Mouse (Mus musculus): ENCODE measurements at regions not wholly inside any gene's neighbourhood (a gene's known extent, or its start where the extent isn't known, plus 50 kb on each side); places are given as distances from the start of the nearest gene placed in this dataset.

DNA sequence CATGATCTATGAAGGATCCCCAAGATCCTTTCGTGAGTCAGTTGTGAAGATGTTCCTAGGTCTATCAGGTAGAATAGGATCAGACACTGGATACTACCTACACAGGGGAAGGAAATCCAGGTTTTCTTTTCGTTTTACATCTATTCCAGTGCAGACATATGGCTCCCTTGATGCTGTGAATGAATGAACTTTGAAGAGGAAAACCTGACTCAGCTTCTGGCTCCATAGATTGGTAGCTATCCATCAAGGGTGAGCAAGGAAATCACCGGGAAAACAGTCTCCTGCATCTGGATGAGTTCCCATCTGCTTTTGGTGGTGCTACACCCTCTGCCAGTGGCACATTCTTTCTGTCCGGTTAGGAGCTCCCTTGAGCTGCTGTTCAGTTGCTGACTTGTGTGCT lies 687.8 kb downstream of the Hs3st4 start:
- 0 out of 2 replicates have a peak, but pooled peaks cover 2% of the 10 kb centered on the region for H3K4me1 ChIP-seq (ENCODE audit: insufficient read depth)
- H3K27ac ChIP-seq (ENCODE audit: low read depth, low read length): no peak overlapping the region
- no peak overlapping the region for H3K9ac ChIP-seq
- WGBS: 77% methylated on average over 4 of the region's 4 CpGs
- no peaks in the 10 kb centered on the region for H3K36me3 ChIP-seq (ENCODE audit: insufficient read depth)
- ATAC-seq: no peak
- no peak overlapping the region for H3K4me3 ChIP-seq (ENCODE audit: low read depth, low read length)
- no peak overlapping the region for H3K4me2 ChIP-seq (ENCODE audit: low read depth)
- no peak for TF ChIP-seq CTCF (IDR thresholded peaks at IDR 0.05; ENCODE audit: low read depth)
- H3K9me3 ChIP-seq (ENCODE audit: low read length): no peaks in the 10 kb centered on the region
- no peak for DNase-seq
- H3K27me3 ChIP-seq (ENCODE audit: insufficient read depth, low read length): no peaks in the 10 kb centered on the region

DNA sequence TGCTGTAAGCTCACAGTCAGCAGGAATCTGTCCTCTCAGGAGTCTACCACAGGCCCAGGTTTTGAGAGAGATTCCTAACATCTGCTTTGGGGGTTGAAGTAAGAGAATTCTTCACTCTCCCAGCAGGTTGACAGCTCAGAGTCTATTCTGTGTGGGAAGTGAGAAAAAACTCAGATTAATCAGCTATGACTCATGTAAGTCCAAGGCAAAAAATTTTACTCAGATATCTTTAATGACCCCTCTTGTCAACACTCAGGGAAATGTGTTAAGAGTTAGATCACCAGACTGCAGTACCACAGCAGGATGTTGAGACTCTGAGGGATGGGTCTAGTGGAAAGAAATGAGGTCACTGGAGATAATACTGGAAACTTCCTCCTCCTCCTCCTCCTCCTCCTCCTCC lies 688.4 kb downstream of the Hs3st4 start:
- Histone ChIP-seq H3K27ac (ENCODE audit: low read depth, low read length) (no peak overlapping the region), H3K36me3 (ENCODE audit: insufficient read depth) (no peaks in the 10 kb centered on the region), H3K4me3 (ENCODE audit: low read depth, low read length) (no peak overlapping the region), H3K9me3 (ENCODE audit: low read length) (no peaks in the 10 kb centered on the region), H3K9ac (no peak overlapping the region), H3K4me1 (ENCODE audit: insufficient read depth) (0 out of 2 replicates have a peak, but pooled peaks cover 2% of the 10 kb centered on the region), H3K4me2 (ENCODE audit: low read depth) (no peak overlapping the region), H3K27me3 (ENCODE audit: insufficient read depth, low read length) (no peaks in the 10 kb centered on the region)
- DNase-seq (no peak), ATAC-seq (no peak)
- TF ChIP-seq CTCF (IDR thresholded peaks at IDR 0.05; ENCODE audit: low read depth): no peak

DNA sequence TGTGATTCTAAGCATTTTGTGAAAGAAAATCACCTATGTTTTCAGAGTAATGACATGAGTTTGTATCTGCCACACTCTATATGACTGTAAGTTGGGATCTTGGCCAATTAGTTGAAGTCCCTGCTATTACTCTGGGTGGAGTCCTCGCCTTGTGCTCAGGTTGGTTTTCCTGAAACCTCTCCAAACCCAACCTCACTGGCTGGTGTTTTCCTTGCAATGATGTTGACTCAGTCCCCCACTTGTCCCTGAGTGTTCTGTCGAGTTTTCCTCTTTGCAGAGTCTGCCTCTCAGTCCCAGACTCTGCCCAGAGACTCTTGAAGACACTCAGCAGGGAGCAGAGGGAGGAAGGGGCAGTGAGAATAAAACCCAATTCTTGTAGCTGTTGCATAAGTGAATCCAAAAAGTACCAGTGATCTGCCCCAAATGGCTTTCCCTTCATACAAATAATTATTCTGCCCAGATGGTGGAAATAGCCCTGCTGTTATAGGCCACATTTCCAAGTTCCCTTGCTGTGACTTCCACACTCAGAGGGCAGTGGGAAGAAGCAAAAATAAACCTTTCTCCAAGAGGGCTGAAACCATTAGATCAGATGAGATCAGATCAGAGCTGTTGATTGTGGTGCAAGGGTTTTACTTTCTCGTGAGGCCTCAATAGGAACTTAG lies 694.3 kb downstream of the Hs3st4 start:
- no peak overlapping the region for H3K9ac ChIP-seq
- no peaks in the 10 kb centered on the region for H3K27me3 ChIP-seq (ENCODE audit: insufficient read depth, low read length)
- DNase-seq (no peak), ATAC-seq (no peak)
- no peaks in the 10 kb centered on the region for H3K9me3 ChIP-seq (ENCODE audit: low read length)
- H3K27ac ChIP-seq (ENCODE audit: low read depth, low read length): no peak overlapping the region
- 54% methylated on average over 3 of the region's 3 CpGs for WGBS
- H3K4me3 ChIP-seq (ENCODE audit: low read depth, low read length): no peak overlapping the region
- H3K4me2 ChIP-seq (ENCODE audit: low read depth): no peak overlapping the region
- no peaks in the 10 kb centered on the region for H3K36me3 ChIP-seq (ENCODE audit: insufficient read depth)
- TF ChIP-seq CTCF (IDR thresholded peaks at IDR 0.05; ENCODE audit: low read depth): no peak
- H3K4me1 ChIP-seq (ENCODE audit: insufficient read depth): no peaks in the 10 kb centered on the region

DNA sequence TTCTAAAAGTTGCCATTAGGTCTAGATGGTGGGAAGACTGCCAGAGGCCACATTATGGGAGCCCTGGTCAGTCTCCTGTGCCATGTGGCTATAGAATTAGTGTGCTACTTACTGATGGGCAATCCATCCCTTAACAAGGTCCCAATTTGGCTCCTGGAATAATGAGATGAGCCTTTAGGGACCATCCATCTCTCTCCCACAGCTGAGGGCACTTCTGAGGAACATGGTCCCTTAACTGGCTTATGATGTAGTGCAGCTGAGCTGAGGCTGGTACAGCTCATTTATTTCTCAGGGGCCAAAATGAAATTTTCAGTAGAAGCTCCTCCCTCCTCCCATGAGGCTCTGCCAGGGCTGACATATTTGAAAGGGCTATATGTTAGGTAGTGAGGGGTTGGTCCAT lies 697.9 kb downstream of the Hs3st4 start:
- H3K36me3 ChIP-seq (ENCODE audit: insufficient read depth): no peaks in the 10 kb centered on the region
- no peak overlapping the region for H3K27ac ChIP-seq (ENCODE audit: low read depth, low read length)
- no peak overlapping the region for H3K4me3 ChIP-seq (ENCODE audit: low read depth, low read length)
- TF ChIP-seq CTCF (IDR thresholded peaks at IDR 0.05; ENCODE audit: low read depth): no peak
- DNase-seq: no peak
- no peak overlapping the region for H3K9ac ChIP-seq
- H3K4me2 ChIP-seq (ENCODE audit: low read depth): no peak overlapping the region
- H3K4me1 ChIP-seq (ENCODE audit: insufficient read depth): no peaks in the 10 kb centered on the region
- no peaks in the 10 kb centered on the region for H3K9me3 ChIP-seq (ENCODE audit: low read length)
- ATAC-seq: no peak
- no peaks in the 10 kb centered on the region for H3K27me3 ChIP-seq (ENCODE audit: insufficient read depth, low read length)

DNA sequence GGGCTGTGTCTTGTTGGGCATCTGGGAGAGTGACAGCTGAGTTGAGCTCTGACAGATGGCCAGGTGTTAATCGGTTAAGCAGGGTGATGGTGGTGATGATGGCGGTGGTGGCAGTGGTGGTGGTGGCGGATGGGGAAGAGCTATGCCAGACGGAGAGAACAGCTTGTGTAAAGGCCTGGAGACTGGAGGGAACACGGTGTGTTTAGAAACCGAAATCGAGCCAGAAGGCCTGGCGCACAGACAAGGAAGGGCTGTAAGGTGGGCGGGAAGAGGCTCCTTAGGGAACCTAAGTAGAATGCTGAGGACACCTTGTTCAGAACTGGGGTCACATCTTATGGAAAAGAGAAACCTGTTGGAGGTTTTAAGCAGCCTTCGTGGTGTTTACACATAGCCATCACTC lies 698.5 kb downstream of the Hs3st4 start:
- 67% methylated on average over 10 of the region's 10 CpGs for WGBS
- Histone ChIP-seq H3K4me3 (ENCODE audit: low read depth, low read length) (no peak overlapping the region), H3K27ac (ENCODE audit: low read depth, low read length) (no peak overlapping the region), H3K9ac (no peak overlapping the region), H3K4me2 (ENCODE audit: low read depth) (no peak overlapping the region), H3K27me3 (ENCODE audit: insufficient read depth, low read length) (no peaks in the 10 kb centered on the region), H3K4me1 (ENCODE audit: insufficient read depth) (no peaks in the 10 kb centered on the region), H3K36me3 (ENCODE audit: insufficient read depth) (no peaks in the 10 kb centered on the region), H3K9me3 (ENCODE audit: low read length) (no peaks in the 10 kb centered on the region)
- ATAC-seq: 0 out of 2 replicates have a peak, but pooled peaks have one; percentile 27
- DNase-seq: peak; percentile 69
- no peak for TF ChIP-seq CTCF (IDR thresholded peaks at IDR 0.05; ENCODE audit: low read depth)

DNA sequence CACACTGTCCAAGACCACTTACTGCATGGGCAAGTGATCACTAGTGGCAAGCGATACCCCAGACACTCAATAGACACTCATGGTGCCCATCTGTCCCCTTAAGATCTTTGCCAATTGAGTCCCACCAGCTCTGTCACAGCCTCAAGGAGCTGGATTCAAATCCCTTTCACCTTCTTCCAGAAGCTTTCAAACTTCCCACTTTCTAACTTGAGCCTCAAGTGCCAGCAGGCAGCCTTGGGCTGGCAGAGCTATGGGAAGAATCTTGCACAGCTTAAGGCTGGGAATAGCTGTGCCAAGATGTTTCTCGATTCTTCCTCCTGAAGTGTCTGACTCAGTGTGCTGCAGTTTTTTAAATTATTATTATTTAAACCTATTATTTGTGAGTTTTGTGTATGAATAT lies 699.2 kb downstream of the Hs3st4 start:
- H3K9ac ChIP-seq: no peak overlapping the region
- no peaks in the 10 kb centered on the region for H3K9me3 ChIP-seq (ENCODE audit: low read length)
- no peaks in the 10 kb centered on the region for H3K4me1 ChIP-seq (ENCODE audit: insufficient read depth)
- peak; percentile 72 for DNase-seq
- ATAC-seq: peak; percentile 25; the same call in 1 of the 2 replicates
- H3K4me2 ChIP-seq (ENCODE audit: low read depth): no peak overlapping the region
- WGBS: 69% methylated on average over 2 of the region's 2 CpGs
- H3K27ac ChIP-seq (ENCODE audit: low read depth, low read length): no peak overlapping the region
- H3K27me3 ChIP-seq (ENCODE audit: insufficient read depth, low read length): no peaks in the 10 kb centered on the region
- TF ChIP-seq CTCF (IDR thresholded peaks at IDR 0.05; ENCODE audit: low read depth): no peak
- H3K4me3 ChIP-seq (ENCODE audit: low read depth, low read length): no peak overlapping the region
- H3K36me3 ChIP-seq (ENCODE audit: insufficient read depth): no peaks in the 10 kb centered on the region

DNA sequence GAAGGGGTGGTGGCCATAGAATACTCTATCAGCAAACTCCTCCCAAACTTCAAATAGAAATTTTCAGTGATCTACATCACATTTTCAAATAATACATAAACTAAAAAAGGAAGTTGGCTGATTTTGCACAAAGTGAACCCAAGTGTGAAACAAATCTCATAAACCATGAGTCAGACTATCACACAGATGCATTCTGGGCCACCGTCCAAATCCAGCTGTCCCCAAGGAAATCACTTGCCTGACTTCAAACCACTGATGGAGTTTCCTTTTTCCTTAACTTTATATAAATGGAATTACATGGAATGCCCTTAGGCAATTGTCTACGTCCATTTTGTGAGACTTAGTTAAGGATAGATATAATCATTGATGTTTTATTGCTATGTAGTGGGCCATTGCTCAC lies 702.8 kb downstream of the Hs3st4 start:
- DNase-seq: no peak

More for the DNA sequence above, 702.8 kb downstream of the Hs3st4 start:
- H3K36me3 ChIP-seq (ENCODE audit: insufficient read depth): no peaks in the 10 kb centered on the region
- H3K27me3 ChIP-seq (ENCODE audit: insufficient read depth, low read length): no peaks in the 10 kb centered on the region
- H3K9ac ChIP-seq: no peak overlapping the region
- no peak overlapping the region for H3K4me2 ChIP-seq (ENCODE audit: low read depth)
- no peaks in the 10 kb centered on the region for H3K4me1 ChIP-seq (ENCODE audit: insufficient read depth)
- no peak for TF ChIP-seq CTCF (IDR thresholded peaks at IDR 0.05; ENCODE audit: low read depth)
- H3K9me3 ChIP-seq (ENCODE audit: low read length): no peaks in the 10 kb centered on the region
- H3K27ac ChIP-seq (ENCODE audit: low read depth, low read length): no peak overlapping the region
- no peak overlapping the region for H3K4me3 ChIP-seq (ENCODE audit: low read depth, low read length)
- ATAC-seq: no peak
- 81% methylated on average over 2 of the region's 2 CpGs for WGBS

Data from forebrain, postnatal 0 days (tissue).